Mouse (Mus musculus): ENCODE measurements at regions not wholly inside any gene's neighbourhood (a gene's known extent, or its start where the extent isn't known, plus 50 kb on each side); places are given as distances from the start of the nearest gene placed in this dataset.

GRCm38 (mm10) chr13:57365096-57365495 is 469.3 kb upstream of the Trpc7 start:
- DNase-seq, result no peak

GRCm38 (mm10) chr13:57364396-57364795 is 468.6 kb upstream of the Trpc7 start:
- DNase-seq, result no peak

- DNase-seq, result no peak
Measured at GRCm38 (mm10) chr13:57362563-57362962, 466.8 kb upstream of the Trpc7 start.

- DNase-seq, result no peak
Measured at GRCm38 (mm10) chr13:57361286-57361685, 465.5 kb upstream of the Trpc7 start.

GRCm38 (mm10) chr13:57354606-57355005 is 458.8 kb upstream of the Trpc7 start:
- no peak for DNase-seq

GRCm38 (mm10) chr13:57353976-57354375 is 458.2 kb upstream of the Trpc7 start:
- no peak for DNase-seq

- DNase-seq, result no peak
Measured at GRCm38 (mm10) chr13:57350828-57351227, 455.0 kb upstream of the Trpc7 start.

- DNase-seq, result no peak
Measured at GRCm38 (mm10) chr13:57338676-57339075, 442.9 kb upstream of the Trpc7 start.

- DNase-seq, result no peak
Measured at GRCm38 (mm10) chr13:57336596-57336995, 440.8 kb upstream of the Trpc7 start.

GRCm38 (mm10) chr13:57332976-57333375 is 437.2 kb upstream of the Trpc7 start:
- DNase-seq, result no peak

- DNase-seq, result no peak
Measured at GRCm38 (mm10) chr13:57331868-57332267, 436.1 kb upstream of the Trpc7 start.

- DNase-seq, result no peak
Measured at GRCm38 (mm10) chr13:57325306-57325925, 429.6 kb upstream of the Trpc7 start.

- DNase-seq, result peak; percentile 43 to 57
Measured at GRCm38 (mm10) chr13:57316211-57317005, 420.6 kb upstream of the Trpc7 start.

GRCm38 (mm10) chr13:57314512-57314911 is 418.7 kb upstream of the Trpc7 start:
- DNase-seq, result peak; percentile 37 to 40

GRCm38 (mm10) chr13:57313731-57314130 is 417.9 kb upstream of the Trpc7 start:
- DNase-seq, result peak; percentile 44 to 51

GRCm38 (mm10) chr13:57311235-57311634 is 415.4 kb upstream of the Trpc7 start:
- DNase-seq, result peak in 1 of 2 experiments; percentile 5

GRCm38 (mm10) chr13:57309618-57310017 is 413.8 kb upstream of the Trpc7 start:
- DNase-seq, result no peak

- DNase-seq, result no peak
Measured at GRCm38 (mm10) chr13:57307971-57308903, 412.4 kb upstream of the Trpc7 start.

GRCm38 (mm10) chr13:57305586-57305985 is 409.8 kb upstream of the Trpc7 start:
- no peak for DNase-seq

- DNase-seq, result no peak
Measured at GRCm38 (mm10) chr13:57303805-57304204, 408.0 kb upstream of the Trpc7 start.

GRCm38 (mm10) chr13:57291737-57292490 is 396.1 kb upstream of the Trpc7 start:
- DNase-seq, result no peak

GRCm38 (mm10) chr13:57286168-57286567 is 390.4 kb upstream of the Trpc7 start:
- DNase-seq, result no peak
